Mouse (Mus musculus): ENCODE measurements at regions not wholly inside any gene's neighbourhood (a gene's known extent, or its start where the extent isn't known, plus 50 kb on each side); places are given as distances from the start of the nearest gene placed in this dataset.

DNA sequence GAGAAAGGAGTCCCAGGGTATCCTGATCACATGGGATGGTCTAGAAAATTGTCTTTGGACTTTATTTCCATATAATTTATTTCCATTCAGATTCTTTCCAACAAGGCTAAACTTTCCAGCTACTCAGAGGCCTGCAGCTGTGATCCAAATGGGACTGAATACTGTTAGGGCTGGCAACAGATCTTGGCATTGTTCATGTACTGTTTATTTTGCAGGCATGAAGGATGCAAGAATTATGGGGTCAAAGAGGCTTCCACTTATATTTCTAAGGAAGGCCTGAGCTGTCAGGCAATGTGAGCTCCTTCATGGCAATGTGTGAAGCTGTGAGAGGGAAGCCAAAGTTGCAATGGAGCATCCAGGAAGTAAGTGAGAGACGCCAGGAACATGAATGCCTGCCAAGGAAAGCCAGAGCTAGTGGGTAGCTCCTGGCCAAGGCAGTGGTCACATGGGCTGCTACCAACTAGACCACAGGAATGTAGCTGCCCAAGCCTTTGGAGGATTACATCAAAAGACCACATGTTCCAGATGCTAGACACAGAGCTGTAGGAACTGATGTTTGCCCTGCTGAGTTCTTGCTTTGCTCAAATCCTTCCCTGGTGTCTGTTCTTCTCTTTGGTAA lies 261.8 kb upstream of the Sox11 start:
- in situ Hi-C loops (cut with MboI, MseI) = no loop called here

DNA sequence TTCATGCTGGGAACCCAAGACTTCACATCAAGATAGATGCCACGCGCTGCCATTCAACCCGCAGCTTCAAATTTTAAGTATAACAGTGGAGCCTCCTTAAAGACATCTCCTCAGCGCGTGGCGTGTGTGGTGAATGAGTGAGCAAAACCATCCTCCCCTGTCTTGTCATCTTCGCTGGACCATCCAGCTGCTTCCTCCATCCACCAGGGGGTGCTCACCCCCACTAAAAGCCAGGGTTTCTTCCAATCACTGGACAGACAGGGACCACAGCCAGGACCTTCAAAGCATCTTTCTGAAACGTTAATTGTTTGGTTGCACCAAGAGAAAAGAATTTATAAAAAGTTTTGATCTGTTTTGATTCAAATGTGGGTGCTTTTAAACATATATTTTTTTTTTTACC lies 256.8 kb upstream of the Sox11 start:
- in situ Hi-C loops (cut with MboI, MseI) = no loop called here

DNA sequence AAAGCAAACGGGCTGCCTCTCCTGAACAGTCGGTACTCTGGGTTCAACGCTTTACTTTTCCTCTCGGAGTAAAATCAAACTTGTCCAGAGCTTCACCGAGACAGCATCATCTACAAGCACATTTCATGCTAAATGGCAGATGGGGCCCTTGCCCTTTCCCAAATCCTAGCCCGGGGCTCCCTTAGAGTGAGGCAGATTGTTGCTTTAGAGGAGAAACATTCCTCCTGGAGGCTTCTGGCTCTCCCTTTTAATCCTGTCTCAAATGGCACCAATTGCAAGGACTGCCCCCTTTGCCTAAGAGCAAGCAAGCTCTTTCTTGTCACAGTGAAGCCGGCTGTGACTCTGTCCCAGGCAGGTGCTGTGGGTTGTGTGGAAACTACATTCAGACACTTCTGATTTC lies 255.5 kb upstream of the Sox11 start:
- in situ Hi-C loops (cut with MboI, MseI) = no loop called here

DNA sequence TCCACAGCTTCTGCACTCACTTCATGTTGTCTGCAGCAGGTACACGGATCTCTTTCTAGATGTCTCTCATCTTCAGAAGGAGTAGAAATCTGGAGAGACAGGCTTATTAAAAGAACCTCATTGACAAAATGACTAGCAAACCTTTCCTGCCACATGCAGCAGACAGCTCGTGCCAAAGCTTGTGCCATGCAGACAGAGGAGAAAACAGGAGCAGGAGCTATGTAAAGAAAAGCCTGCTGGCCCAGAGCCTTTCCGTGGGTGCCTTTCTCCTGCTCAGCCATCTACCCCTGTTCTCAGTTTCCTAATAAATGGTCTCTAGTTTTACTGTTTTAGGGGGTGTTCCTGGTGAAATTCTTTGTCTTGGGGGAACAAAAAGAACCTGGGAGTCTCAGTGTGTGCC lies 254.9 kb upstream of the Sox11 start:
- in situ Hi-C loops (cut with MboI, MseI) = no loop called here

DNA sequence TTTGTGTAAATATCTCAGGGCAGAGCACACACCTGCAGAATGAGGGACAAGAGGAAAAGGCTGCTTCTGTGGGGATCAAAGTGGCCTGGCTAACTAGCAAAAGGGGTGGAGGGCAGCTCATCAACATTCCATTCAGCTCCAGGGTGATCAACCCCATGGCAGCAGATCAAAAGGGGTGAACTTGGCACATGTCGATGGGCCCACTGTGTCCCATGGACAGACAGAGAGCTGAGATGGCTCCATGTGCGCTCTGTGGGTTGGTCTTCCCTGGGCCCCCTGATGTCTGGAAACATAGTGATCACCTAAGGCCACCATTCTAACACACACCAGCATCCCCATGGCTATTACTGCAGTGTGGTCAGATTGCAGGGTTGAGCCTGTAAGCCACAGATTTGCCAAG lies 253.2 kb upstream of the Sox11 start:
- in situ Hi-C loops (cut with MboI, MseI) = no loop called here

DNA sequence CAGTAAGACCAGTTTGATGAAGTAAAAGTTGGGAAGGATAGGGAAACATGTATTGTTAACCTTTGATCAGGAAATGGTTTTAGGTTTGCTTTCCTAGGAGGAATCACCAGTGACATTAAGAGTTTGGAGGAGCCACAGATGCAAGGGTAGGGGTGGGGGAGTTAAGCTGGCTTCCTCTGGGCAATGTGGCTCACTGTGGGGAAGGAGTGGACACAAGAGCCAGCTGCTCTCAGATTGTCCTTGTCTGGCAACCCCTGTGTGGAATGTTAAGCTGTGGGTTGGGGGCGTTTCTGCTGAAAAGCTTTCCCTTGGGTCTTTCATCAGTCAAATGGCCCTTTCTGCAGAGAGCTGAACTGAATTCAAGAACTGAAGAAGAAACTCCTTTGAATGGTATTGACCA lies 251.1 kb upstream of the Sox11 start:
- in situ Hi-C loops (cut with MboI, MseI) = no loop called here

DNA sequence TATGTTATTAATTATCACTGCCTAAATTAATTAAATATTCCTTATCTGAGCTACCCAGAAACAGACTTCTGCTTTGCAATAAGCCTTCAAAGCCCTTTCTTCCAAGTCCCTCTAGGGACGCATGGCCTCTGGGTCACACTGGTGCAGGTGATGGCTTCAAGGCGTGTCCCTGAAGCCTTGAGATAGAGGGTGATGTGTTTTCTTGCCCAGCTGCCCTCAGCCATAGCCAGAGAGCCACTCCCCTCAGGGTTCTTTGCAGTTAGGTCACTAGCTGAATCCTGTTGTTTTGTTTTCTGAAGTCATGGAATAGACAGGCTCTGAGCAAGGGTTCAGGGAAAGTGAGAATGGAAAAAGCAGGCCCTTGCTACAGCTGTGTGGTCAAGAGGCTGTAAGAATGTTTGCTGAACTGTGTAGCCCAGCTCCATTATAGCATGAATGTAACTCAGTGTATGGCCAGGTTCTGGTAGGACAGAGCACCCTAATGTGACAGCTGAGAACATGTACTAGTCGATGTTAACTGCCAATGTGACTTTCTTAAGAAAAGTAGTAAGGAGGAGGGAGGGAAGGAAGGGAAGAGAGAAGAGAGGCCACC lies 233.8 kb upstream of the Sox11 start:
- in situ Hi-C loops (cut with MboI, MseI) = no loop called here

DNA sequence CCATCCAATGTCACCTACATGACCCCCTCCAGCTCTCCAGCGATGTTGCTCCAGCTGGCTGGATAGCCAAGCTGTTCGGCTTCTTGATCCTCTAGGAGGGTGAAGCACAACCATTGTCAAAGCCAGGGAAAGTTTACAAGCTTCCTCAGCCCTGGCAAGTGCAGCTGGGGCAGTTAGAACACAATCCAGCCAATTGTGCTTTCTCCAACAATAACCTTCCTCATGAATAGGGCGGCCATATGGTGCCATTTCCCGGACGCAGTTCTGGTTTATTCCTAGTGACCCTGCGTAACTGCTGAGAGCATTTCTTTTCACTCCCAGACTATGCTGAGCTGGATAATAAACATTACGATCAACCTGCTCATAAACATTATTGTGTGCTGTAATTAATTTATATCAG lies 233.3 kb upstream of the Sox11 start:
- in situ Hi-C loops (cut with MboI, MseI) = no loop called here

DNA sequence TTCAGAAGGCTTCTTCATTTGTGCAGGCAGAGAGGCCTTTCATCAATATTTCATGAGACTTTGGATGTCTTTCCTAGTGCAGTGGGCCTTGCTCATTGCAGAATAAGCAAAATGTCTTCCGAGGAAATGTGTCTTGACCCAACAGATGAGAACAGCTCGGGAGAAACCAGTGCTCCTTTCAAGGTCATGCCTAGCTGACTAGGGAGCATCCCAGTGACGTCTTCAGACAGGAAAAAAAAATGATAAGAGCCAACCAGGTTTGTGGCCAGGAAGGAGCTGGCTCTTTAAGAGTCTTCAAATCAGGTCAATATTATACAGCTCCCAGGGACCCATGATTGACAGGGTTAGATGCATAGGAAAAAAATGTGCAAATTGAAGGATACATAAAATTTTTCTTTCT lies 224.9 kb upstream of the Sox11 start:
- in situ Hi-C loops (cut with MboI, MseI) = no loop called here

DNA sequence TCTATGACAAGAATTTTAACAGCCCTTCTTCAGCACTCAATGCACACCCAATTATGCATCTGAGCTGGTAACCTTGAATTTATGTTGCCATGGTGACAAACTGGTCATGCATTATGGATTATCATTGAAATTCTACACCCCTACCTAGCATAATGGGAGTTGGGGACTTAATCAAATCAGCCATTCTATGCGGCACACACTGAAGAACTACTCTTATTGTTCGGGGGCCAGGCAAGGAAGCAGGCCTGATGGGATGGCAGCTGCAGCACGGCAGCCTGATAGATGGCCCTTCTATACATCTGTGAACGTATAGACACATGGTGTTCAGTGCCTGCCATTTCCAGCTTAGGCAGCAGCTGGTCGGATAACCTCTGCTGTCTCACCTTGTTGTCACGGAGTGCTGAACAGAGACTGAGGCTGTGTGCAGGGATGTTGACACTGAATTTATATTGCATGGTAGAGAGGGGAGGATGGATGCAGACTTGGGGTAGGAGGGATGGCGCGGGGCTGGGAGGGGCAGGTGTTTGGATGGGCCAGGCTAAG lies 223.7 kb upstream of the Sox11 start:
- in situ Hi-C loops (cut with MboI, MseI) = no loop called here

DNA sequence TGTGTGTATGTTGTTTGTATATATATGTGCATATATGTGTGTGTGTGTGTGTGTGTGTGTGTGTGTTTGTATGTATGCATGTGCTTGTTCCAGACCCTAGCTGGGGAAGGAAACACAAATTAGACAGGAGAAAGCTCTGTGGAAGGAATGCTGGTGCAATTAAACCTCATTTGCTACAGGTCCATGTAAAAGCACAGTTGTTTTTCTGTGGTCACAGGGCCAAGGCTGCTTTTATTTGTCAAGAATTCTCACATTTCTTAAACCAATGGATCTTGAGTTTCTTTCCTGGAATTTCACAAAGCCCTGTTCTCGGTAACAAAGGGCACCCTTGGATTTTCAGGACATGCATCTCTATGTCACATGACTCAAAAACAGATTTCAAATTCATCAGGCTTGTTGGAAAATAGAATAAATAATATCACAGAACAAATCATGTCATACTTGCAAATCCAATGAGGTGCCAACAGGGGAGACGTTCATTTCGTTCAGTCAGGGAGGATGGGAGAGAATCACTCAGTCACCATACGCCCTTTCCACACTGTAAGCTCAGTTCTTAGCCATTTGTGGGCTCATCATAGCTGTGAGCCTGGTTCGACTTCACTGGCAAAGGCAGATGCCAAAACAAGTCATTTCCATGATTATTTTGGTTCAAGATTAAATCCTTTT lies 222.4 kb upstream of the Sox11 start:
- in situ Hi-C loops (cut with MboI, MseI) = no loop called here

DNA sequence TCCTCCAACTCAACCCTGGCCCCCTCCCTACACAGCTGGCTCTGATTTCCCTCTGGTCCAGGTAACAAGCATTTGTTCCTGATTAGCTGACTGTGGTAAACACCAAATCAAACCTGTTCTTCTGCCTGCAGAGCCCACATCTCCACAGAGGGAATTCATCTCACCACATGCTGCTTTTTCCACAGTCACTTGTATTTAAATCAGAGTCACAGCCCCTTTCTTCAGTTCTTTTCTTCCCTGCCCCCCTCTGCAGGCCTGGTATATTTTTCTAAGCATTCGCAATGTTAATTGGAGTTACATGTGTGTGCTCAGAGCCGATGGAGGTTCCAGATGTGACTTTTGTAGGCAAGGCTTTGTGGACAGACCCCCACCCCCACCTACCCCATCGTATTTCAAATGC lies 221.5 kb upstream of the Sox11 start:
- in situ Hi-C loops (cut with MboI, MseI) = no loop called here

DNA sequence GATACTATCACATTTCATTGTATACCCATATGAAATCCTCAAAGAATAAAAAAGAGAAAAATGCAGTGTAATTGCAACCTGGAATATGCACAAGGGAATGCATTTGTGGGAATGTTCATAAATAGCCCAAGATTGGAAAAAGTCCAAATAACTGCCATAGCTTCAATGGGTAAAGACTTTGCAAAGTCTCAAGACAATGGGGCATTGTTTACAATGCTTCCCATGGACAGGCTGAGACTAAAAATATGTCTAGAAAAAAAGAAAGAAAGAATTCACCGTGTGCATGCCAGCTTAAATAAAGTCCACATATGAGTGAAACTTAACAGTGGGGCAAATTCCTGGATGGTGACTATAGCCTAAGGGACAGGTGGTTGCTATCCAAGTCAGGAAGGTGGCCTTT lies 210.4 kb upstream of the Sox11 start:
- in situ Hi-C loops (cut with MboI, MseI) = no loop called here

DNA sequence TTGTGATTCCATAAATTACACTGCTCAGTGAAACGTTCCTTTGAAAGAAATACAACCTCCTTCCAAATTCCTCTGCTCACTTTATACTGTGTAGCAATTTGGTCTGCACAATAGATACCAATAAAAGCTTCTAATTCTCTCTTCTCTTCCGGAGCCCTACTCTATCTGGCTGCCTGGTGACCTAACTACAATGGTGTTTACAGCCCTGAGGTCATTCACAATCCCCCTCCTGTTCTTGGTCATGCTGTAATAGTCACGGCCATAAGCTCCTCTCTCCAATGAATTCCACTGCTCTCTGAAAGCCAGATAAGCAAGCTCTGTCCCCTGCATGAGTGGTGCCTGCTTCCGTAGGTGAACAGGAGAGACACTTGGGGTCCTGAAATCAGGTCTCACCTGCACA lies 195.8 kb upstream of the Sox11 start:
- in situ Hi-C loops (cut with MboI, MseI) = no loop called here

DNA sequence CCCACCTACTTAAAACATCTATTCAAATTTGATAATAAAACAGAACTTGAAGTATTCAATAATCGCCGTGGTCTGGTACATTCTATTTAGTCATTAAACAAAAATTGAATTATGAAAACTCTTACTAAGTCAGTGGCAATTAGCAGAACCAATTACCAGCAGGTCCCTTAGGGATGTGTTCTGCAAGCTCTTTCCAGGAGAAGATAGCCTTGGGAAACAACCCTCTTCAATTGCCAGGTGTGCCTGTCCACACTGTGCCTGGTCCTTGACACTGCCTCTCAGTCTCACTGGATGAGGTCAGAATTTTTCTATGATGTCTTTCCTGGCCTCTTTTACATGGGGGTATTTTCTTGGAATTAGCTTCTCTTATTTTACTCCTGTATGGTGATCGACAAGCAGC lies 195.1 kb upstream of the Sox11 start:
- in situ Hi-C loops (cut with MboI, MseI) = no loop called here

DNA sequence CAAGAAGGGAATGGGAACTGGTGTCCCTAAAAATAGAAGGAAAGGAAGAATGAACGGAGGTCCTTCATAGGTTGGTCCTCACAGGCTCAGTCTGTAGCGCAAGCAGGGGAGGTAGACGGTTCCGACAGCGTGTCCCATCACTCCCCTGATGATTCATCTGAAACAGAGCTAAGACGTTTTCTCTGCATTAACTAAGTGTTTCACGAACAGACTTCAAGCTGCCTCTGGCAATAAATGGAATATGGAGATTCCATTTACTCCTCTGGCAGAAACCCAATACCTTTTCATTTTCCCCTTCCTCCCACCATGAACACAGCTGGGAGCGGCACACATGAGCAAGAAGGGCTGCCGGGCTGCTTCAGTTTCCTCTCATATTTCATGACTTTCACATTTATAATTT lies 194.6 kb upstream of the Sox11 start:
- in situ Hi-C loops (cut with MboI, MseI) = no loop called here

DNA sequence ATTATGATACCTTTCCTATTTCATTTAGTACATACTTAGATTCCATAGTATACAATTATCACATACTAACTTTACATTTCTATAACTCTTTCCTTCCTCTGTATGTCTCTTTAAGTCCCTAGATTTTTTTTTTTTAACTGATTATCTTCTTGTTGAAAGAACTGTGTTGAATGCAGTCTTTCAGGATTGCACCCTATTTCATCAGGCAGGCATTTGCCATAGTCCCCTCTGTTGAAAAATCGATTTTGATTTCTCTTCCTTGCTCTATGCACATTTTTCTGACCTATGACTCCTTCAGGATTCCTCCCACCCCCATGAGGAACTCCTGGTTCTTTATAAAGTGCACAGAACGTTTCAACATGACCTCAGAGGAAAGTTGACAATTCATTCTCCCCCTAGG lies 183.2 kb upstream of the Sox11 start:
- in situ Hi-C loops (cut with MboI, MseI) = no loop called here

DNA sequence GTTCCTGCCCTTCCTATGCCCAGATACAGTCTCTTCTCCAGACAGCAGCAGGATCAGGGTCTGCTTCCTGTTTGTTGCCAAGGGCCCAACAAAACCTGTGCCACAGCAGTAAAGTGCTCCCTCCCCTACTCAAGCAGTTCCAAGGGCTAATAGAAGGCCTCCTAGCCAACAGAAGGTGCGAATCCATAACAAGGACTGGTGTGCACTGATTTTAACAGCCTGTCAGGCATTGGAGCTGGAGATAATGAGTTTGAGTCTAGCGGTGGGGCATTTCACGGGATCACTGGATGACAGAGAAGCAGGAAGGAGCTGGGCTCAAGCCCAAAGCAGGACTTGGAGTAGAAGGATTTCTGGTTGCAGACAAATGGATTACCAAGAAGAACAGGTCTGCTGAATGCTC lies 170.9 kb upstream of the Sox11 start:
- in situ Hi-C loops (cut with MboI, MseI) = no loop called here

DNA sequence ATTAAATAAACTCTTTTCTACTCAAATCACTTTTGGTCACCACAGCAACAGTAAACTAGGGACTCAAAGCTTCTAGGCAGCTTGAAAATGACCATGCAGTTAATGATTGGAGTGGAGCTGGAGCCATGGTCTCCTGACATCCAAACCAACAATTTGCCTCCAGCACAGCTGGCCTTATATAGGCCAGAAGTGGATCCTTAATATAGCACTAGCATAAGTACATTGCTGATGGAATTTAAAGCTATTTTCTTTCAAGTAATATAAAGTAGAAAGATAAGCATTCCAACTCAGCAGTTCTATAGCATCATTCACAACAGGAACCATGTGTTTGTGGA lies 165.8 kb upstream of the Sox11 start:
- in situ Hi-C loops (cut with MboI, MseI) = no loop called here

DNA sequence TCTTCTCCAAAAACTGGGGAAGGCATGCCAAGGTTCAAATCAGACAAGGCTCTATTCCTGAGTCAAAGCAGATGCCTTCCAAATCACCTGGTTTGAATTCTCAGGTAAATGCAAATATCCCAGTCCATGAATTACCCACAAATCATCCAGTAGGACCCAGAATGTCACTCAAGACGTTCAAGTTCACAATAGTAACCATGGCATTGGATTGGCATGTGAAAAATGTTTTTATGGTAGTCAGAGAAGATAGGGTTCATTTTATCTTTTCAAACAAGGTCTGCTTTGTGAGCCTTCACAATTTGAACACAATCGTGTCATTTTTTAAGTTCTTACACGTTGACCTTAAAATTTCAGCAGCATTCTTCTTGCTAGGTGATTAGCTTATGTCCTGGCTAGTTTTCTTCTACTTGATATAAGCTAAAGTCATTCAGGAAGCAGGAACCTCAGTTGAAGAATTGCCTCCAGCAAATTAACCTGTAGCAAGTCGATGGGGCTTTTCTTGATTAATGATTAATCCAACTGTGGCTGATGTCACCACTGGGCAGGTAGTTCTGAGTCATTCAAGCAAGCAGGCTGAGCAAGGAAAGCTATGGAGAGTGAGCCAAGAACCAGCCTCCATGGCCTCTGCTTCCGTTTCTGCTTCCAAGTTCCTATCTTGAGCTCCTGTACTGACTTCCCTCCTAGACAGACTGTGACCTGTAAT lies 165.3 kb upstream of the Sox11 start:
- in situ Hi-C loops (cut with MboI, MseI) = no loop called here

DNA sequence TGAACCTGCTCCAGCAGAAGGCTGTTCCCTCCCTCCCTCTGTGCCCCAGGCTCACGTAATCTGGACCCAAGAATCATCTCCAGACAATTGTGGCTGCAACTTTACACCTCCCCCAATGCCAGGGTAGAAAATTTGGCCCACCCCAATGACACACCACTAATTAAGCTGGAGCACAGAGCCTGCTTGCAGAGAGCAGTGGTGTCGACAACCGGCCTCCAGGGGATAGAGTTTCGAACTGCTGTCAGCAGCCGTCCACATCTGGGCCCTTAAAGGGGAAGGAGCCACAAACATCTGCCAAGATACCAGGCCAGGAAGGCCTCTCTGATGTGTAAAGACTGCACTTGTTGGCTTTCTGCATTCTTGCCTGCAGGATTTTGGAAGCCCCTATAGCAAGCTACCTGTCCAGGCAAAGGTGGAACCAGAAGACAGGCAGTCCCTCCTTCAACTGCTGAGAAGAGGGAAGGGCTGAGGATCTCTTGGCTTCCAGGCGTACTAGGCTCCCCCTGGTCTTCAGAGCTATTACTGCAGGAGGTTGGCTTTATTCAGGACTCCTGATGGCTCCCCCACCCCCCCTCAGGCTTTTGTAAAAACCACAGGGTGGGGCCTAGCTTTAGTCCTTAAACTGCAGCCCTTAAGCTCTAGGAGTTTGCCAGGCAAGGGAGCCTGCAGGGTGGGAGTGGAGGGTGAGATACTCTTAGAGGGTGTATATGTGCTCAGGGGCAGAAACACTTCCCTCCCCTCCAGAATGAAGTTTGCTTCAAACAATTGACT lies 160.5 kb upstream of the Sox11 start:
- in situ Hi-C loops (cut with MboI, MseI) = no loop called here

DNA sequence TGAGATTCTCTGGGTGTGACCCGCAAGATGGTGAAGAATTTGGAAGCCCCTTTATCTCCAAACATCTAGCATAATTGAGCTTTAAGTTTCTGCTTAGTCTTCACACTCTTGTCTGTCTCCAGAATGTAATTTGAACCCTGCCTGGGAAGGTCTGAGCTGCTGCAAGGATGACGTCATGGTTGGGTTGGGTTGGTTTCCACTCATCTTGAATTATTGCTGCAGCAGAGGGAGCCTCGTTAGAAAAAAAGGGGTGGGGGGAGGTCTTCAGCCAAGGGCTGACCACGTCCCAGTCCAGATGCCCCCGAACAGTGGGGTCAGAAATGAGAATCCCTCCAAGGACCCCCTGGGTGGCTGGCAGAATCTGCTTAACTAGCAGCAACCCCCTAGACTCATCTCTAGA lies 158.1 kb upstream of the Sox11 start:
- in situ Hi-C loops (cut with MboI, MseI) = no loop called here
